Mouse (Mus musculus) heart, postnatal 0 days (tissue): ENCODE measurements around the gene Man2b2.

Experiments used
- CTCF ChIP-seq: IDR thresholded peaks from 2 replicates; pipeline ENCODE4 v1.5.1; 2016; ENCODE audit warnings: antibody characterized with exemption, control low read depth, low read depth
- EP300 ChIP-seq: IDR thresholded peaks from 2 replicates; pipeline ENCODE4 v1.6.1; 2016; ENCODE audit warnings: antibody characterized with exemption, low read depth

GRCm38 (mm10) chr5:36831272-36831671 is 819 bp upstream of the Man2b2 start:
- TF ChIP-seq CTCF (no peak), EP300 (no peak)
